Mouse (Mus musculus): ENCODE measurements around the gene Csn1s2b.

DNA sequence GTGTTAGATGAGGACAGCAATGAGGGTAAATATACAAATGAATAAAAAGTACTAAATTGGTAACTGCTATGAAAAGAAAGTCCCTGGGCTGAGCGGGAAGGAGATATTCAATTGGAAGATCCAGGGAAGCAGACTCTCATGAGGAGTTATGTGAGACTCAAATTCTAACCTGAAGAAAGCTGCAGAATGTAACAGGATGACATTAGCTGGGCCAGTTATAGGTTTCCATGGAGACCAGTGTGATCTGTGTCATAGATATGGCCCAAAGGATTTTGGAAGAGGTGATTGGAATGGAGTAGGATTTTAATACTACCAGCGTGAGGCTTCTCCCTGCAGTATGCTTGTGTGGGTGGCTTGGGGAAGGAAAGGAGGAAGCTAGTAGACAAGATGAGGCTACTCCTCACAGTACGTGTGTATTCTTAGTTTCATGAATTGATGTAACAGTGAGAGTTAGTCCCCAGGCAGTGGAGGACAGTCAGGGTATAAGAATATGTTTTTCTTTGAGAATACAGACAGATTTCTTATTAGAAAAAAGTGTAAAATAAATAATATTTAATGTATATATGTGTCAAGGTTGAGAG, 47.3 kb downstream of the Csn1s2b start:
- TF ChIP-seq POLR2A (IDR thresholded peaks at IDR 0.05; ENCODE audit: borderline replicate concordance, extremely low read depth, low read depth, low read length) (no peak), CTCF (IDR thresholded peaks at IDR 0.05; ENCODE audit: insufficient read depth, low read length) (no peak)

Measured in lung, adult 2 months (tissue).